Mouse (Mus musculus) myocyte (in vitro differentiated cells): ENCODE measurements around the gene Dtx1. TPM values are rescaled to one million over a fixed set of nuclear protein-coding genes. Genes with fewer than 3 reads are reported as not detected.

Experiments
- H3K27me3 ChIP-seq: one replicate; pipeline ENCODE4 v1.6.1; 2011; ENCODE audit not compliant: control insufficient read depth, insufficient read depth, insufficient read length
- H3K36me3 ChIP-seq: one replicate; pipeline ENCODE4 v1.6.1; 2011; ENCODE audit not compliant: control insufficient read depth, insufficient read depth
- H3K4me2 ChIP-seq: one replicate; pipeline ENCODE4 v1.6.1; 2011; ENCODE audit warnings: low read depth, control low read depth
- H3K4me3 ChIP-seq: one replicate; pipeline ENCODE4 v1.5.1; 2011; ENCODE audit warnings: mild to moderate bottlenecking, control low read depth, moderate library complexity
- H3K79me2 ChIP-seq: one replicate; pipeline ENCODE4 v1.6.1; 2011; ENCODE audit not compliant: control insufficient read depth, insufficient read depth
- H3ac ChIP-seq: one replicate; pipeline ENCODE4 v1.6.1; 2011; ENCODE audit not compliant: control insufficient read depth, insufficient read length
- CEBPB ChIP-seq: IDR thresholded peaks from 2 replicates; pipeline ENCODE4 v1.6.1; 2011; ENCODE audit warnings: mild to moderate bottlenecking, moderate library complexity; ENCODE audit not compliant: poor library complexity, insufficient read depth, severe bottlenecking
- E2F4 ChIP-seq: IDR thresholded peaks from one replicate; pipeline ENCODE4 v1.6.1; 2011; ENCODE audit warnings: mild to moderate bottlenecking, control low read depth, moderate library complexity; ENCODE audit not compliant: insufficient read depth
- MAX ChIP-seq: IDR thresholded peaks from one replicate; pipeline ENCODE4 v1.6.1; 2011; ENCODE audit warnings: low read depth, mild to moderate bottlenecking, control low read depth
- MYOD1 ChIP-seq, 3 experiments: IDR thresholded peaks; one replicate each; pipeline ENCODE4 v1.6.1; 2011; ENCODE audit warnings: control low read depth in 2 of 3, low read depth in 2 of 3, mild to moderate bottlenecking in 2 of 3, moderate library complexity in 1 of 3; ENCODE audit not compliant: insufficient read length in 2 of 3, control insufficient read depth in 1 of 3
- MYOG ChIP-seq, 3 experiments: IDR thresholded peaks; one replicate each; pipeline ENCODE4 v1.6.1; 2011; ENCODE audit warnings: control low read depth in 2 of 3, low read depth in 2 of 3, mild to moderate bottlenecking in 2 of 3; ENCODE audit not compliant: insufficient read length in 2 of 3, control insufficient read depth in 1 of 3, insufficient read depth in 1 of 3
- POLR2A ChIP-seq: IDR thresholded peaks from one replicate; pipeline ENCODE4 v1.6.1; 2011; ENCODE audit warnings: low read depth, mild to moderate bottlenecking, control low read depth, moderate library complexity; ENCODE audit not compliant: insufficient read length
- POLR2AphosphoS2 ChIP-seq: IDR thresholded peaks from one replicate; pipeline ENCODE4 v1.6.1; 2011; ENCODE audit warnings: low read depth, control low read depth; ENCODE audit not compliant: insufficient read length
- REST ChIP-seq: IDR thresholded peaks from one replicate; pipeline ENCODE4 v1.6.1; 2011; ENCODE audit warnings: mild to moderate bottlenecking, control low read depth, moderate library complexity; ENCODE audit not compliant: insufficient read depth, insufficient read length
- SRF ChIP-seq: IDR thresholded peaks from one replicate; pipeline ENCODE4 v1.6.1; 2011; ENCODE audit warnings: low read depth; ENCODE audit not compliant: control insufficient read depth, insufficient read length
- TCF12 ChIP-seq: IDR thresholded peaks from one replicate; pipeline ENCODE4 v1.6.1; 2011; ENCODE audit warnings: mild to moderate bottlenecking, control low read depth; ENCODE audit not compliant: poor library complexity, insufficient read depth, severe bottlenecking
- TCF3 ChIP-seq: IDR thresholded peaks from one replicate; pipeline ENCODE4 v1.6.1; 2011; ENCODE audit warnings: low read depth, control low read depth; ENCODE audit not compliant: insufficient read length
- USF1 ChIP-seq: IDR thresholded peaks from one replicate; pipeline ENCODE4 v1.6.1; 2011; ENCODE audit warnings: low read depth, mild to moderate bottlenecking, control low read depth, moderate library complexity
- polyA plus RNA-seq: library from polyadenylated mRNA; unstranded; fragments of >200 nt; fragmentation: generic; extraction: Trizol; gene quantifications from one replicate; pipeline ENCODE4 v1.2.1, GENCODE M21; 2012; ENCODE audit warnings: missing spikeins

Gene Dtx1
- polyA plus RNA-seq, 1 experiment = not detected

GRCm38 (mm10) chr5:120652915-120653701 is 58.6 kb downstream of the Dtx1 start:
- no peak overlapping the region for H3ac ChIP-seq
- peaks cover 69% of the 10 kb centered on the region for H3K27me3 ChIP-seq
- H3K4me2 ChIP-seq = no peak overlapping the region
- no peaks in the 10 kb centered on the region for H3K79me2 ChIP-seq
- no peaks in the 10 kb centered on the region for H3K36me3 ChIP-seq
- H3K4me3 ChIP-seq = no peak overlapping the region
- TF ChIP-seq USF1 (no peak), MYOD1 (IDR thresholded peaks at IDR 0.05; ENCODE audit: control insufficient read depth in 1 of 3, insufficient read length in 2 of 3, low read depth in 2 of 3) (no peak), TCF3 (no peak), SRF (no peak), REST (no peak), POLR2AphosphoS2 (no peak), CEBPB (no peak), MYOG (IDR thresholded peaks at IDR 0.05; ENCODE audit: control insufficient read depth in 1 of 3, insufficient read depth in 1 of 3, insufficient read length in 2 of 3, low read depth in 2 of 3) (no peak), E2F4 (no peak), POLR2A (no peak), MAX (no peak), TCF12 (no peak)

GRCm38 (mm10) chr5:120651230-120651629 is 60.5 kb downstream of the Dtx1 start:
- H3K36me3 ChIP-seq = no peaks in the 10 kb centered on the region
- H3K27me3 ChIP-seq = peaks cover 67% of the 10 kb centered on the region
- no peak for TF ChIP-seq MYOG (IDR thresholded peaks at IDR 0.05; ENCODE audit: control insufficient read depth in 1 of 3, insufficient read depth in 1 of 3, insufficient read length in 2 of 3, low read depth in 2 of 3)
- TF ChIP-seq POLR2AphosphoS2 = no peak
- no peak for TF ChIP-seq TCF12
- TF ChIP-seq REST = no peak
- TF ChIP-seq E2F4 = no peak
- no peak for TF ChIP-seq TCF3

GRCm38 (mm10) chr5:120649938-120650337 is 61.8 kb downstream of the Dtx1 start:
- no peak overlapping the region for H3K4me2 ChIP-seq

More at GRCm38 (mm10) chr5:120651230-120651629, 60.5 kb downstream of the Dtx1 start:
- no peak overlapping the region for H3K4me2 ChIP-seq
- no peak overlapping the region for H3K4me3 ChIP-seq
- no peak overlapping the region for H3ac ChIP-seq
- H3K79me2 ChIP-seq = no peaks in the 10 kb centered on the region

GRCm38 (mm10) chr5:120649374-120649933 is 62.3 kb downstream of the Dtx1 start:
- no peak for TF ChIP-seq MYOG (IDR thresholded peaks at IDR 0.05; ENCODE audit: control insufficient read depth in 1 of 3, insufficient read depth in 1 of 3, insufficient read length in 2 of 3, low read depth in 2 of 3)
- no peak for TF ChIP-seq POLR2AphosphoS2
- TF ChIP-seq USF1 = no peak
- TF ChIP-seq POLR2A = no peak
- no peak for TF ChIP-seq SRF
- TF ChIP-seq TCF3 = no peak
- TF ChIP-seq E2F4 = no peak
- no peak for TF ChIP-seq CEBPB
- no peak for TF ChIP-seq TCF12
- TF ChIP-seq MAX = no peak
- no peak for TF ChIP-seq MYOD1 (IDR thresholded peaks at IDR 0.05; ENCODE audit: control insufficient read depth in 1 of 3, insufficient read length in 2 of 3, low read depth in 2 of 3)
- no peak for TF ChIP-seq REST
- no peaks in the 10 kb centered on the region for H3K79me2 ChIP-seq
- H3K27me3 ChIP-seq = peaks cover 58% of the 10 kb centered on the region
- H3K4me2 ChIP-seq = no peak overlapping the region
- no peaks in the 10 kb centered on the region for H3K36me3 ChIP-seq
- no peak overlapping the region for H3ac ChIP-seq
- H3K4me3 ChIP-seq = no peak overlapping the region

More at GRCm38 (mm10) chr5:120649938-120650337, 61.8 kb downstream of the Dtx1 start:
- Histone ChIP-seq H3K4me3 (no peak overlapping the region), H3K79me2 (no peaks in the 10 kb centered on the region), H3ac (no peak overlapping the region), H3K36me3 (no peaks in the 10 kb centered on the region), H3K27me3 (peaks cover 63% of the 10 kb centered on the region)
- TF ChIP-seq TCF12 (no peak), REST (no peak), CEBPB (no peak), POLR2AphosphoS2 (no peak), E2F4 (no peak), SRF (no peak), TCF3 (no peak), USF1 (no peak), MAX (no peak), MYOG (IDR thresholded peaks at IDR 0.05; ENCODE audit: control insufficient read depth in 1 of 3, insufficient read depth in 1 of 3, insufficient read length in 2 of 3, low read depth in 2 of 3) (no peak), MYOD1 (IDR thresholded peaks at IDR 0.05; ENCODE audit: control insufficient read depth in 1 of 3, insufficient read length in 2 of 3, low read depth in 2 of 3) (no peak), POLR2A (no peak)
